Mouse (Mus musculus): Measurements from ENCODE around the gene Sox13.
"Not testable (repeated sequence)": the region's sequence is repeated elsewhere in the genome, so short reads cannot be mapped to it uniquely, and the experiment has no call there.

The Sox13 gene

DNA sequence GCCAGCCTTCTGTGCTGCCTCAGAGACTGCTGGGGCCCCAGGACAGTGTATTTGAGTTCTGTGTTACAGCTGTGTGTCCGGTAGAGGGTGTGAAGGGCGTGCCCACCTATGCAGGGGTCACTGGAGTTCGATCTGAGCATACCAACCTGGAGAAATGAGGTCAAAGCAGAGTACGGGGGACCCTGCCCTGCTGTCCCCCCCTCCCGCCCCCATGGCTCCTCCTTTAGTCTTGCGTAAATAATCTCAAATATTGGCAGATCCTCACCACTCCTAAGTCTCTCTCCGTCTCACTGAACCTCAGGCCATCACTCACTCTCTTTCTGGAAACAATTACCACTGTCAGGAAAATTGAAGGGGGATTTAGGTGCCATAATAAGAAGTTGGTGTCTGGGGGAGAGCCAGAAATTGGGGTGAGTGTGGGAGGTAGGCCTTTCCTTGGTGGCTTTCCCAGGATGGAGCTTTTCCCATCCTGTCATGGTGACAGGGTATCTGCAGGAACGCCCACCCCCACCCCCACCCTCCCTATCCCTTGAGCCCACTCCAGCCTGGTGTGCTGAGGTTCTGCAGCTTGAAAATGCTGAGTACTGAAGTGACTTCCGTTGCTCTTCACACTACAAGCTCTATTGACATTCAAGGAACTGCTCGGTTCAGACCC is 57.1 kb downstream of the Sox13 start:
- DNase-seq, result no peak

DNA sequence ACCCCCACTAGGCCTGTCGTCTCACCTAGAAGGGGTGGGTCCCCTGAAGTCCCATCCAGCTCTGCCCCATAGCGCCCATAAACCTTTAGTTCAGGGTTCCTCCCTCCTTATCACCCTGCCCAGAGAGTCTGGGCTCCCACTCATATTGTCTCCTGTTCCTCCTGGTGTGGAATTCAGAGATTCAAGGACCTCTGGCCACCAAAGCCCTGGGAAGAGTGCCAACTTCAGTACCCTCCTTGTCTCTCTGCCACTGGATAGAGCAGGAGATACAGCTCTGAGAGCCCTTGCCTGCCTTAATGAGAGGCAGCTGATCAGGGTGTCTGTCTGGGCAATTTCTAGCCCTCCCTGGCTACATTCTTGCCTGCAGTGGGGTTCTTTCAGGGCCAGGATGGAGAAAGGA is 59.3 kb downstream of the Sox13 start:
- DNase-seq, result no peak

DNA sequence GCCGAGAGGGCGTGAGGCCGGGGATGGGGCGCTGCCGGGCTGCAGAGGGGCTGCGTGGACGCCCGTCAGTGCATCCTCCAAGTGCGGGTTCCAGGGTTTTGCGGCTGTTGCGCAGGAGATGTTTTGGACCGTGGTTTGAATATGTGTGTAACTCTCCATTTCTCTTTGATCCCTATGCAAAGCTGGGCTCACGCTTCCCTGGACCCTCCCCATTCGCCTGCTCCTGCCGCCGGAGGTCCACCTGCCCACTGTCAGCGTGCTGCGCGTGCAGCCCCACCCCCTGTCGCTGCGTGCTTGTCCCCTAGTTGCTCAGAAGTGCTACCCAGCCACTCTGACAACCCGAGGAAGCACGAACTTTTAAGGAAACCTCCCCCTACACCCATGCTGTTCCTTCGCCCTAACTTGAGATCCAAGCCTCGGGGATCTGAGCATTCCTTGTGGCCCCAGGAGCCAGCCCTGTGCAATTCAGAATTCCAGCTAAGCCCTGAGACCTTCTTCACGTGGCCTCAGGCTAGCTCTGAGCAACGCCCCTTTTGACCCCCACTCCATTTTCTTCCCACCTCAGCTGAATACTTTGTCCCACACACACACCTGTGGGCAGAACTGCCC is 60.1 kb downstream of the Sox13 start:
- DNase-seq, result no peak

DNA sequence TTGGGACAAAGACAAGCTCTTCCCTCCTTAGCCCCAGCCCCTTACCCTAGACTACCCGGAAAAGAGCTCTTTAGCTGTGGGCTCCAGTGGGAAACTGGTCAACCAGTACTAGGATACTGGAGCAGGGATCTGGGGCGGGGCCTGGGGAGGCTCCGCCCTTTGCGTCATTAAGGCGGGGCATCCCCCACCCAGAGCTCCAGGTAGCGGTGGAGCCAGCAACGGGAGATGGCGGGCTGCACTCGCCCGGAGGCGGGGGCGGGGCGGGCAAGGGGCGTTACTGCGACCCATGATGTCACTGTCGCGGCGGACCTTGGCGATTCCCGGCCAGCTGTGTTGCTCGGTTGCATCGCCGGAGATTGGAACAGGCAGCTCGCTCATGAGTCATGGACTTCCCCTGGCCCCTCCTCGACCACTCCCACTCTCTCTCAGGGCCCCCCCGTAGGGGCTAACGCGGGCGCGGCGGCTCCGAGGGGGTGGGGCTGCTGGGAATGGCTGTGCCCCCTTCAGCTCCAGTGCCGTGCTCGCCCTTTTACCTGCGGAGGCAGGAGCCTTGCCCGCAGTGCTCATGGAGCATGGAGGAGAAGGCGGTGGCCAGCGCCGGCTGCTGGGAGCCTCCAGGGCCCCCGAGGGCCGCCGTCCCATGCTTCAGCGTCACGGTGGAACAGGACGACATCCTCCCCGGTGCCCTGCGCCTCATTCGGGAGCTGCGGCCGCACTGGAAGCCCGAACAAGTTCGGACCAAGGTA is 60.7 kb downstream of the Sox13 start, which contains the start of gene Etnk2:
Gene Etnk2, plus strand, starts transcription at position 297 of the 746 bp plus-strand sequence.
- DNase-seq, result peak; percentile 56 to 63

DNA sequence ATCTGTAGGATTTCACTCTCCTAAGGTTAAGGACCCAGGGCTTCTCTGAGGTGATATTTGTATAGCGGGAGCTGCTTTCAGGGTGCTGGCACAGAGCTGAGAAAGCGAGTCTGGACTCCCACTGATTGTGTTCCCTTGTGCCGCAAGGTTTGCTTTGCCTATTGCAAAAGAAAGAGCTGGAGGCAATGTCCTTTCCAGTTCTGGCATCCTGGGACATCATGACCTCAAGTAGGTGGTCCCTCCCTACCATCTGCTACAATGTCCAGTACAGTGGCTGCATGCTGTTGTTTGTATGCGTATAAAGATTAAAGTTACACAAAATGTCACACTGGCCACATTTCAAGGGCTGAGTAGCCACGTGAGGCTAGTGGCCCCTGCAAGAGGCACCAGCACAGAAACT is 62.1 kb downstream of the Sox13 start:
- DNase-seq, result no peak

DNA sequence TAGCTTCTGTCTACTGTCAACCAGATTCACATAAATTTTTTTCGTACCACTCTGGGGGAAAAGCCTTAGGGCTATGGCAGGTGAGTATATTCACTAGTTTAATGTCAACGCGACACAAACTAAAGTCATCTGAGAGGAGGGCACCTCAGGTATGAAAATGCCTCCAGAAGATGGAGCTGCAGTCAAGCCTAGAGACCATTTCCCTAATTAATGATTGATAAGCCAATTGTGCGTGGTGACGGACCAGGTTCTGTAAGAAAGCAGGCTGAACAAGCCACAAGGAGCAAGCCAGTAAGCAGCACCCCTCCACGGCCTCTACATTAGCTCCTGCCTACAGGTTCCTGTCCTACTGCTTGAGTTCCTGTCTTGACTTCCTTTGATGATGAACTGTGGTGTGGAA is 63.2 kb downstream of the Sox13 start:
- no peak for DNase-seq

DNA sequence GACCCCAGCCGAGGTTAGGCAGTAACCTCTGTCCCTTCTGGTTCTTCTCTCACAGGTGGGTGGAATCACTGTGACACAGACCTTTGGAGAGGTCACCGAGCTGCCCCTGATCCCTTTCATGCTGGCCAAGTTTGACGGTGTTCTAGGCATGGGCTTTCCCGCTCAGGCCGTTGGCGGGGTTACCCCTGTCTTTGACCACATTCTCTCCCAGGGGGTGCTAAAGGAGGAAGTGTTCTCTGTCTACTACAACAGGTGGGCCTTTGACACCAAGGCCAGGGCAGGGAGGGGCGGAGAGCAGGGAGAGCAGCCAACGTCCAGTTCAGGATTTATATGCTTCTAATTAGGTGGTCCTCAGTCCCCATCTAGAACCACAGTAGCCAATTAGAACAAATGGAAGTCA is 67.8 kb downstream of the Sox13 start:
- DNase-seq, result no peak

DNA sequence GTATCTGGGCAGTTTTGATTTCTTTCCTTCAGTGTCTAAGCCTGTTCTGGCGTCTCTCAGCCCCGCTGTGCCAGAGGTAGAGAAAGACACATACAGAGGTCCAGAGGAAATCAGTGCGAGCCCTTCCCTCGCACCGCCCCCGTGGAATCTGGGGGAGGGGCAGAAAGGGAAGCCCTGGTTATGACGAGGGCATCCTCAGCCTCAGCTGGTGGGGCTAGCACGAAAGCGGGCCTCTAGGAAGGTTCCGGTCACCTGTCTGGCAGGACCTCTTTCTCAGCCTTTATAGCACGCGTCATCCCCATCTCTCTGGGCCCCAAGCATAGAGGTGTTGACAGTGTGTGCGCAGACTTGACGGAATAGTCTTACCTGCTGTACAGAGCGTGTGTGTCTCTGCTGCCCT is 68.3 kb downstream of the Sox13 start:
- no peak for DNase-seq

DNA sequence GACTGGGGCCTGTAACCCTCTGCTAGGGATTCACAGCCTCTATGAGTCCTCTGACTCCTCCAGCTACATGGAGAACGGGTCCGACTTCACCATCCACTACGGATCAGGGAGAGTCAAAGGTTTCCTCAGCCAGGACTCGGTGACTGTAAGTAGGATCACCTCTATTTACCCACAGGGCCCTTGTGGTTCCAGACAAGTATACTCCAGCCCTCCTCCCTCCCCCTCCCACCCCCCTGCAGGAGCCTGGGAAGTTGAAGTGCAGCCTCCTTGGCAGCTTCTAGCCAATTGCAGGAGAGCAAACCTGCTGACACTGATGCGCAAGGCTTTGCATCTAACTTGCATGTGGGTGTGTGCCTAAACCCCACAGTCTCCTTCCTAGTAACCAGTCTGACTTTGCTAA is 68.7 kb downstream of the Sox13 start:
- DNase-seq, result no peak

DNA sequence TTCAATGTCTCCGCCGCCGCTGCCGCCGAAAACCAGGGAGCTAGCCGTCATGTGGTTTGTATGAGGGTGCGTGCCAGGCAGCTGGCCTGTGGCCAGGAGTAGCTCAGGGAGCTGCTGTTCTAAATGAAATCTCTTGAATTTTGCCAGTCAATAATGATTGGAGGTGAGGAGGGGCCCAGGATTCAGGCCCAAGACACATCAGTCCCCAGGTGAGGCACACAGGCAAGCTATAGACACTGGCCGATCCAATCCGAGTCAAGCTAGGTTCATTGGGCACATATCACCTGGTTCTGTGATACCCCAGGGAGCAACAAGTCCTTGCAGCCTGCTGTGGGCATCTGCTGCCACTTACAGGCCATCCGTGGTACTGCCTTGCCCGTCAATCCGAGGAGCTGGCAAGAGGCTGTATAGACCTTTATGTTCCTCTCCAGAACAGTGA is 70.8 kb downstream of the Sox13 start:
- peak; percentile 75 for DNase-seq

DNA sequence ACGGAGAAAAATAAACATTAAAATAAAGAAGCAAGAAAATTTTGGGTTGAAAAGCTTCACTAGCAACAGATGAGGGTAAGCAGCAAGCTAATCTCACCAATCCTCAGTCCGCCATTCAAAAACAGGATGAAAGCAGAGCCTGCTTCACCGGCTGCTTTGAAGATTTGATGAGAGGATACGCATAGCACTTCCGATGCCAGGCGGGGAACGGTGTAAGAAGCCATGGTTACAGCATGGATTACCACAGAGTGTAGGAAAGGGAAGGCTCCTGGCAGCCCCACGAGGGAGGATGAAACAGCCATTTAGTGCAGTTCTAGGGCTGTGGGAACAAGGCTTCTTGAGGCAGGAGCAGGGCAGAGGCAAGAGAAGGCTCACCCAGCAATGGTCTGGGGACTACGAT is 72.4 kb downstream of the Sox13 start:
- DNase-seq, result no peak

DNA sequence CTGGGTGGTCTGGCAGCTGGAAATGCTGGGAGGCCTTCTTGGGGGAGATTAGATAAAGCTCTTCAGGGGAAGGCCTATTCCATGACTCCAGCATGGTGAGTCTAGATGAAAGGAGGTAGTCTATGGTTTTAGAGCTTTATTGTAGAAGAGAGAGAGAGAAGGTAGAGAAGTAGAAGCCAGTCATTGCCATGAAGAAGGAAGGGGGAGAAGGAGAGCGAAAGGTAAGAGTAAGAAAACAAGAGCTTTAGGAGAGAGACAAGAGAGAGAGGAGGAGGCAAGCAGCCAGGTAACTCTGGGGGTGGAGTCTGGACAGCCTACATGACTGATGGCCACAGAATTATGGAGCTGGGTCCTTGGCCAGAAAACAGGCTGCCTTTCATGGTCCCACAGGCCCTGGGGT is 74.0 kb downstream of the Sox13 start, which contains the start of gene Ren1:
Gene Ren1, plus strand, starts transcription at position 301 of the 400 bp plus-strand sequence.
- DNase-seq, result no peak

DNA sequence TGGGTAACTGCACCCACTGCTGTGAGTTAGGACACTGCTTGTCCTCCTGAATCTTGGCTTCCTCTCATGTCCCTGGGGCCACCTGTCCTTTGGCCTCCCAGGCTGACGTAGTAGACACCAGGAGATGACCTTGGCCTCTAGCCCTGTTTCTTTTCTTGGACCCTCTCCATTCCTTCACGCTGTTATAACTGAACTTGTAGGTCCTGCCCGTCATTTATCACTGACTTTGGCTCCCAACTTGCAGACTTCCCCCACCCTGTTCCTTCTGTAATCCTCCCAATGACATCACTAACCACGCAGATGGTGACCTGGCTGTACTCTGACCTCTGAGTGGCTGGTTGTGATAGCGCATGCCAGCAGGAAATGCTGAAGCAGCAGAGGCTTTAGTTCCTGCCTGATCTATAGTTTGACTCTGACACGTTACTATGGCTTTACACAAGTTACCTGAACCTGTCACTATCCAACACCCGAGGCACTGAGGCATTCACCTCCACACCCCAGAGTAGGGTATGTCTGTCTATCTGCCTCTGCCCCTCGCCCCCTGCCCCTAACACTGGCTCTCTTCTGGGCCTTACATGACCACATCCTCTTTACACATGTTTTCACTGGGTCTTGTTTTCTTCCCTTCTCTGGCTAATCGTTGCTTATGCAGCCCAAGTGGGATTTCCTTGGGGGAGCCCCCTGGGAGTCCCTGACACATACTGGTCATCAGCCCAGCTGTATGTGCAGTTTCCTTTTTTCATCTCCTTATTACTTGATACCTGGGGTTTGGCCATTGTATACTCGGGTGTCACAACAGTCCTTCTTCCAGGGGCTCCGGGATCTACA is 76.3 kb downstream of the Sox13 start:
- no peak for DNase-seq

DNA sequence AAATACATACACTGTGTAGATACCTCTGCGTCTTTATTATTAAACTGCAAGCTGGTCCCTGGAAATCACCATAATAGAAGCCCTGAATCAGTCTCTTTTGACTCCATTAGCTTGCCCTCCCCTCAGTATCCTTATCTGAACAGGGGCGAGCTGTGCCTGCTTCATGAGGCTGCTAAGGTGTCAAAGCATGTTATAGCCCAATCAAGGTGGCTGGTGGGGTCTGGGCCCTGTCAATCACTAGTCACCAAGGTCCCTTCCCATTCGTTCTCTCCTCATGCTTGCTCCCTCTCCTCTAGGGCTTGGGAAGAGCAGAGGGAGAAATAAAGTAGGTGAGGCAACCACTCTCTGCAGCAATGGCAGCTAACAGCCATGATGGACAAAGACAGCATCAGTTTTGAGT is 77.0 kb downstream of the Sox13 start:
- no peak for DNase-seq

DNA sequence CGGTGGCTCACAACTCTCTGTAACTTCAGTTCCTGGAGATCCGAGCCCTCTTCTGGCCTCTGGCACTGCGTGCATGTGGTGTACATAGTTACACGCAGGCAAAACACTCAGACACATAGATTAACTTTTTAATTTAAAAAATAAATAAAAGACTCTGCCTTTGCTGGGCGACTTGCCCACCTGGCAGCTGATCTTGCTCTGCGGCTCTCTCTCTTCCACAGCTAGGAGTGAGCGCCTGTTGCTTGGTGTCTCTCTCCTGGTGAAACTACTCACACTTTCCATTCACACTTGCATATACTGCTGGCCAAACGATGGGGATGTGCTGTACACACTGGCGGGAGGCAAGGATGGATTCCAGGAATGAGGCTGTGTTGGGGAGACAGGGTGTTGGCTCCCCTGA is 77.6 kb downstream of the Sox13 start:
- no peak for DNase-seq

DNA sequence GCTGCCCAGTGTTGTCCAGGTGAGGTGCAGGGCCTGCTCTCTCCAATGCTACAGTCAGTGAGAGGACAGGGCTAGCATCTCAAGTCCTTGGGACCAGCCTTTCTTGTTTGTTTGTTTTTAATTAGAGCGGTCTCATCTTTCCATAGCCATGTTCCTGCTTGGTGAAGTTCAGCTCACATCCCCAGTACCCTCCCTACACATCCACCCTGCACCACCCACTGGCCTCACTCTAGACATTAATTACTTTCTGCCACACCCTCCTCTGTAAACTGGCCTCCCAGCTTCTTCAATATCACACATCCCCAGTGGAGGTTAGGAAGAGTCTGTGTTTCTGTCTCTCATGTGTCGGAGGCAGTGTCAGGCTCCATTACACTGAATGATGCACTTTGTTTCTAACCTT is 79.8 kb downstream of the Sox13 start:
- DNase-seq, result no peak

DNA sequence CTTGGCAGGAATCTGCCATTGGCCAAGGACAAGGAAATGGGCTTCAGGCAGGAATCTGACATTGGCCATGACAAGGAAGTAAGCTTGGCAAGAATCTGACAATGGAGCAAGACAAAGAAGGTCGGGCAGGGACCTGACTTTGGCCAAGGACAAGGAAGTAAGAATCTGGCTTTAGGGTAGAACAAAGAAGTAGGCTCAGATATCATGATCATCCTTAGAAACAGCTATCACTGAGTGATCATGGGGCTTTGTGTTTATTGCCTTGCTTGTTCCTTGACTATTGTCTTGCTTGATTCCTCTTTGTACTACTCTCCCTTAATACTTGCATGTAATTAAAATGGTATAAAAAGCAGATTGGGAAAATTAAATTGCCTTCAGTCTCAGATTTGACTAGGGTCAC is 83.8 kb downstream of the Sox13 start:
- DNase-seq, result not testable (repeated sequence)

DNA sequence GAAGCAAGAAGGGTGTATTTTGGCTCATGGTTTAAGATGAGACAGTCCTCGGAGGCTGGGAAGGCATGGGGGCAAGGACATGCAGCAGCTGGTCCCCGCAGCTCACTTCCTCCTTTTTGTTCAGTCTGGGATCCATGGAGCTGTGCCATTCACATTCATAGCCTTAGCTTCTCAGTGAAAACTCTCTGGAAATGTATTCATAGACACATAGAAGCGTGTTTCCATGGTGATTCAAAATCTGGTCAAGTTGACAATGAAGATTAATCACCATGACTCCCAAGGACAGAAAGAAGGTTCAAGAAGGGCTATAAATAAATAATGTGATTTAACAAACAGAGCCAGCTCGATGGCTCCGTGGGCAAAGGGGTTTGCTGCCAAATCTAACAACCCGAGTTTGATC is 90.2 kb downstream of the Sox13 start:
- DNase-seq, result no peak

DNA sequence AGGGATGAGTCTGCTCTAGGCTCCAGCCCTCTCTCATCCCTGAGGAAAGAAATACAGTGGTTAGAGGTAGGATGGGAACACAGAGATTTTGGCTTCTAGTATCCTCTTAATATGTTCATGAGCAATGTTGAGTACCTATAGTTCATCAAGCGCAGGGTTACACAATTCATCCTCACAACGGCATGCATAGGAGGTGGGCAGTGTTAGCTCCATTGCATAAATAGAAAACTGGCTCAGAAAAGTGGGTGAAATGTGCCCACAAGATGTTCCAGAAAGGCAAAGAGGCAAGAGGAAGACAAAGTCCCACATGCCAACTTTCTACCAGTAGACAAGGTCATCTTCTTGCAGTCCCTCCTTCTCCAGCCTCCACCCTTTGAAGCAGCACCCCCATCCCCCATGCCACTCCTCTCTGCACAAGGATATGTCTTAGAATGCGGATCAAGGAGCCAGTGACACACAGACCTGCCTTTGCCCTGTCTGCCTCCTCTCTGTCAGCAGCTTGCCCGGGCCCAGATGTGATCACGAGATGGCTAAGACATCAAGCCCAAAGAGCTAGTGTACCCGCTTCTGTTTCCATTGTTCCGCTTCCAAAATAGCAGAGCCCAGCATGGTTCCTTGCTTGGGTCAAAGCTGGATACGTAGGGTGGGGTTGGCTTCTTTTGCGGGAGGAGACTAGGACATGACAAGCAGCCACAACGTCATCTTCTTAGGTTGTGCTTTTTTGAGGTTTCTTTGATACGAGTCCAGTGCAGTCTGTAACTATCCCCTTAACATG is 91.3 kb downstream of the Sox13 start:
- DNase-seq, result no peak
